Mouse (Mus musculus): ENCODE measurements around the gene 4931440F15Rik. TPM values are rescaled to one million over a fixed set of nuclear protein-coding genes. Genes with fewer than 3 reads are reported as not detected.
"Not testable (repeated sequence)": the region's sequence is repeated elsewhere in the genome, so short reads cannot be mapped to it uniquely, and the experiment has no call there.

4931440F15Rik gene
- polyA plus RNA-seq, 1 experiment, result 0.03 TPM

DNA sequence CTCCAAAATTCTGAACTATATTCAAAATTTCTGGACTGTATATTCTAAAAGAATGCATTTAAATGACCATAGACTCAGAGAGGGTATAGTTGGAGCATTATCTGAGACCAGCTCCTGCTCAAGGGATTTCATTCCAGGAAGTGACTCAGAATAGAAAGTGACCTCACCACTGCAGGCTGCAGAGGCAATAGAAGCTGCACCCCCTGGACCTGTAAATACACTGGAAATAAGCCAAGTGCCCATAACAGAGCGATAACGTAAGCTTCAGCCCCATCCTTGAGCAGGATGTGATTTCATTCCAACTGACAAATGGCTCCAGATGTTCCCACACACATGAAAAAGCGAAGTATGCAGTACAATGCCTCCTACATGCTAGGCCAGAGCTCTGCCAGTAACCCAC lies 14.3 kb upstream of the 4931440F15Rik start:
- Histone ChIP-seq H3K27me3 (ENCODE audit: control insufficient read depth, insufficient read depth, low read length) (no peaks in the 10 kb centered on the region), H3K4me3 (ENCODE audit: low read depth, low read length) (no peak overlapping the region), H3K36me3 (ENCODE audit: control insufficient read depth, insufficient read depth, low read length) (no peaks in the 10 kb centered on the region), H3K4me1 (ENCODE audit: control insufficient read depth, insufficient read depth, insufficient read length, low read length) (peaks cover 3% of the 10 kb centered on the region; the same call in 1 of the 2 replicates), H3K27ac (ENCODE audit: insufficient read depth, low read depth, low read length) (no peak overlapping the region)
- WGBS, result 9% methylated on average over 3 of the region's 3 CpGs
- no peak for TF ChIP-seq CTCF (IDR thresholded peaks at IDR 0.05; ENCODE audit: extremely low read depth, insufficient read length, insufficient replicate concordance, low read depth, low read length)
- no peak for TF ChIP-seq POLR2A (IDR thresholded peaks at IDR 0.05; ENCODE audit: low read depth, low read length)

DNA sequence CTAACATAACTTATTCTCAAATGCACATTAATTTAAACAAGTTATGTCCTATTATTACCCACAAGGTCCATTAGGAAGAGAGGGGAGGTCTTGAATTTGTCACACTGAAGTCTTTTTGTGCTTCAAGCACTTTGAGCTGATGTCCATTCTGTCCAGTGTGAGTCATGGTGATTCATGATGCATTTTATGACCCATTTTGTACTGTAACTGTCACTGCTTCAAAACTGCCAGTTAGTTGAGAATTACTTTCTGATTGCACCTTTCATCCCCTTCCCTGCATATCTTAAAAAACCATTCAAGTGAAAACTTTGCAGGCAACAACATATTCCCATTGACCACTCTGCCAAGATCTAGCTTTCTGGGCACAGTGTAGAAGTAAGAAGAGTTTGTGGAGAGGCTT lies 11.6 kb upstream of the 4931440F15Rik start:
- Histone ChIP-seq H3K4me3 (ENCODE audit: low read depth, low read length) (no peak overlapping the region), H3K27me3 (ENCODE audit: control insufficient read depth, insufficient read depth, low read length) (no peaks in the 10 kb centered on the region), H3K27ac (ENCODE audit: insufficient read depth, low read depth, low read length) (no peak overlapping the region), H3K4me1 (ENCODE audit: control insufficient read depth, insufficient read depth, insufficient read length, low read length) (peaks cover 3% of the 10 kb centered on the region; the same call in 1 of the 2 replicates), H3K36me3 (ENCODE audit: control insufficient read depth, insufficient read depth, low read length) (no peaks in the 10 kb centered on the region)
- TF ChIP-seq POLR2A (IDR thresholded peaks at IDR 0.05; ENCODE audit: low read depth, low read length) (no peak), CTCF (IDR thresholded peaks at IDR 0.05; ENCODE audit: extremely low read depth, insufficient read length, insufficient replicate concordance, low read depth, low read length) (no peak)

DNA sequence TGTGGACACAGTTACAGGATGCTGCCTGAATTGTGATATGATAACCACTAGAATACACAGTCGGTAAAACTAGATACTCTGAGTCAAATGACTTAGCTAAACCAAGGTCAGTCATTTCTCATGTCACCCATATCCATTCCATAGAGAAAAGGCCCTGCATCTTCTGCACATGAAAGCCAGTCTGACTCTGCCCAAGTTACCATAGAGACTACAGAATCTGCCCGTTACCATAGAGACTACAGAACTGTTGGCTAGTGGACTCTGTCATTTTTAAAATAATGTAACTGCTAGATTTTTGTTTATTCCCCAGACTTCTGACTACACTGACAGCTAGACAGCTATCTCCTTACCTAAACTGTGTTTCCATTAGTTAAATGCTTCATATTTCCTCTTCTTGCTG lies 2.3 kb upstream of the 4931440F15Rik start:
- H3K4me3 ChIP-seq (ENCODE audit: low read depth, low read length), result no peak overlapping the region
- no peaks in the 10 kb centered on the region for H3K4me1 ChIP-seq (ENCODE audit: control insufficient read depth, insufficient read depth, insufficient read length, low read length)
- H3K27me3 ChIP-seq (ENCODE audit: control insufficient read depth, insufficient read depth, low read length), result no peaks in the 10 kb centered on the region
- no peaks in the 10 kb centered on the region for H3K36me3 ChIP-seq (ENCODE audit: control insufficient read depth, insufficient read depth, low read length)
- no peak for TF ChIP-seq CTCF (IDR thresholded peaks at IDR 0.05; ENCODE audit: extremely low read depth, insufficient read length, insufficient replicate concordance, low read depth, low read length)
- no peak for TF ChIP-seq POLR2A (IDR thresholded peaks at IDR 0.05; ENCODE audit: low read depth, low read length)
- 75% methylated on average over 2 of the region's 2 CpGs for WGBS
- no peak overlapping the region for H3K27ac ChIP-seq (ENCODE audit: insufficient read depth, low read depth, low read length)

DNA sequence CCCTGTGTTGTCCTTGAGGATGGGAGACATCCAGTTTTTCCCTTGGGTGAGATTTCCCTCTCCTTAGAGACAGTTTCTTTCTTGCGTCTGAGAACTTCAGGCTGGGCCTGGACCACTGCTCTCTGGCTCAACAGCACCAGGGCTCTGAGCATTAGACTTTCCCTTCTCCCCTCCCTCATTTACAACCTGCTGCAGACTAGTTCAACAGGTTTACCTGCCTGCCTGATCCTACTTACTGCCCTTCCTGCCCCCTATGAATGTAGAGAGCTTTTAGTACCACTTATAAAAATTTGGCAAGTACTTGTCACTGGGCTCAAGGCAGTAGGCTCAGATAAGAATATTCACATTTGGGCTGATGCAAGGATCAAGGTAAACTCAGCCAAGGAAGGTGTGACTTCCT lies 533 bp upstream of the 4931440F15Rik start:
- Histone ChIP-seq H3K36me3 (ENCODE audit: control insufficient read depth, insufficient read depth, low read length) (no peaks in the 10 kb centered on the region), H3K4me1 (ENCODE audit: control insufficient read depth, insufficient read depth, insufficient read length, low read length) (no peaks in the 10 kb centered on the region), H3K27ac (ENCODE audit: insufficient read depth, low read depth, low read length) (no peak overlapping the region), H3K4me3 (ENCODE audit: low read depth, low read length) (no peak overlapping the region), H3K27me3 (ENCODE audit: control insufficient read depth, insufficient read depth, low read length) (no peaks in the 10 kb centered on the region)
- TF ChIP-seq POLR2A (IDR thresholded peaks at IDR 0.05; ENCODE audit: low read depth, low read length) (no peak), CTCF (IDR thresholded peaks at IDR 0.05; ENCODE audit: extremely low read depth, insufficient read length, insufficient replicate concordance, low read depth, low read length) (no peak)
- WGBS, result 71% methylated on average over 1 of the region's 1 CpGs

DNA sequence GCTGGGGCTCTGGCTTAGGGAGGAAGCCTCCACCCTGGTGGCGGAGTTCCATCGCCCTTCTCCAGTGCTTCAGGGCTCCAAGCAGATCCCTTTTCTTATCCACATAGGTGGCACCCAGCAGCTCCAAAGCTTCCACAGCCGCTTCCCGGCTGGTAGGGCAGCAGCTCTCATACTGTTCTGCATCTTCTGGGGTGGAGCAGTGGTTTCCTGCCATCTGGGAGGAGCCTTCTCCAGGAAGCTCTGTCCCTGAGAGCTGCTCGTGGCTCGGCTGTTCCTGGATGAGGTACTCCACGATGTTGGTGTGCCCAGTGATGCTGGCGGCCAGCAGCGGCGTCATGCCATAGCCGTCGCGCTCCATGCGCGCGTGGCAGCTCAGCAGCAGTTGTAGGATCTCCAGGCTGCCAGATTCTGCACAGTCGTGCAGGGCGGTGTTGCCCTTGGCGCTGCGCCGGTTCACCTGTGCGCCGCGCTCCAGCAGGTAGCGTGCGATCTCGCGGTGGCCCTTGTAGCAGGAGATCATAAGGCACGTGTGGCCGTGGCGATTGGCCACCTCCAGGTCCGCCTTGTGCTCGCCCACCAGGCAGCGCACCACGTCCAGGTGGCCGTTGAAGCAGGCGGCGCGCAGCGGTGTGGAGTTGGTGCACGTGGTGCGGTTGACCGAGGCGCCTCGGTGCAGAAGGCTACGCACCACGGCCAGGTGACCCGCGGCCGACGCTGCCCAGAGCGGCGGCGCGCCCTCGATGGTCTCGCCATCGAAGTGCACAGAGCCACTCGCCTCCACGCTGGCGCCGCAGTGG lies 796 bp downstream of the 4931440F15Rik start:
- H3K27me3 ChIP-seq (ENCODE audit: control insufficient read depth, insufficient read depth, low read length); H3K36me3 ChIP-seq (ENCODE audit: control insufficient read depth, insufficient read depth, low read length); H3K27ac ChIP-seq (ENCODE audit: insufficient read depth, low read depth, low read length); H3K4me1 ChIP-seq (ENCODE audit: control insufficient read depth, insufficient read depth, insufficient read length, low read length): not testable (repeated sequence)
- peak overlapping the region; percentile 33; the same call in 1 of the 2 replicates for H3K4me3 ChIP-seq (ENCODE audit: low read depth, low read length)
- 12% methylated on average over 60 of the region's 62 CpGs for WGBS

DNA sequence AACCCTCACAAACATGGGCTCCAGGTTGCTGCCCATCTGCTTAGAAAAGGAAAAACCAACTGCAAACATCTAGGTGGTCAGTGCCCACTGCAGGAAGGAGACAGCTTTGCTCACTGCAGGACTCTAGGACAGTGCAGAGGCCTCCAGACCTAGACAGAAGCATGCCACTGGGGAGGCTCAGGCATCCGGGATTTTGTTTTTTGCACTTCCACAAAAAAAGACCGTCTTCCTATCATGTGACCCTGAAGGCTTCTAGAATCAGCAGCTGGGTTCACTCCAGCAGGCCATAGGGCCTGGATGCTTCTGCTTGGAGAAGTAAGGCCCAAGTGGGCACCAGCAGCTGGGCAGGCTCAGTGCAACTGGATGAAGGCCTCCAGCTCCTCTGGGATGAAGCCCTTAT lies 2.3 kb downstream of the 4931440F15Rik start:
- Histone ChIP-seq H3K27me3 (ENCODE audit: control insufficient read depth, insufficient read depth, low read length) (no peaks in the 10 kb centered on the region), H3K4me3 (ENCODE audit: low read depth, low read length) (no peak overlapping the region), H3K4me1 (ENCODE audit: control insufficient read depth, insufficient read depth, insufficient read length, low read length) (no peaks in the 10 kb centered on the region), H3K36me3 (ENCODE audit: control insufficient read depth, insufficient read depth, low read length) (no peaks in the 10 kb centered on the region), H3K27ac (ENCODE audit: insufficient read depth, low read depth, low read length) (no peak overlapping the region)
- WGBS, result 79% methylated on average over 2 of the region's 2 CpGs
- no peak for TF ChIP-seq CTCF (IDR thresholded peaks at IDR 0.05; ENCODE audit: extremely low read depth, insufficient read length, insufficient replicate concordance, low read depth, low read length)
- no peak for TF ChIP-seq POLR2A (IDR thresholded peaks at IDR 0.05; ENCODE audit: low read depth, low read length)

DNA sequence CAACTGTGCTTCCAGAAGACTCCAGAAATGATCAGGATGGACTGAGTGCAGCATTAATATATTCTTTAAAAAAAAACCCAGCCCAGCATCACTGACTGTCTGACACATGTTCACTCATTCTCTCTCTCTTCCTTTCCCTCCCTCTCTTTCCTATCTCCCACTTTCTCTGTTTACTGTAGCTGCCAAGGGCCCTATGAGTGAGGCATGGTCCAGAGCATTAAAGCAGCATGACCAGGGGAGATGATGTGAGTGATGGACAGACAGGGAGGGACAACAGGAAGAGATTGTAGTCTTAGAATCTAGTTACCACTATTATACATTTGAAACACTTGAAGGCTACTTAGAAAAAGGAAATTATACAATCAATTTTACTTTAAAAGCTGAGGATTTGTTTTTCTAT lies 9.8 kb downstream of the 4931440F15Rik start:
- Histone ChIP-seq H3K27ac (ENCODE audit: insufficient read depth, low read depth, low read length) (no peak overlapping the region), H3K27me3 (ENCODE audit: control insufficient read depth, insufficient read depth, low read length) (no peaks in the 10 kb centered on the region), H3K36me3 (ENCODE audit: control insufficient read depth, insufficient read depth, low read length) (no peaks in the 10 kb centered on the region), H3K4me3 (ENCODE audit: low read depth, low read length) (no peak overlapping the region), H3K4me1 (ENCODE audit: control insufficient read depth, insufficient read depth, insufficient read length, low read length) (no peaks in the 10 kb centered on the region)
- TF ChIP-seq POLR2A (IDR thresholded peaks at IDR 0.05; ENCODE audit: low read depth, low read length) (no peak), CTCF (IDR thresholded peaks at IDR 0.05; ENCODE audit: extremely low read depth, insufficient read length, insufficient replicate concordance, low read depth, low read length) (no peak)
